ENCODE assay signal across 12 mouse cellular contexts in the genomic region with DNA sequence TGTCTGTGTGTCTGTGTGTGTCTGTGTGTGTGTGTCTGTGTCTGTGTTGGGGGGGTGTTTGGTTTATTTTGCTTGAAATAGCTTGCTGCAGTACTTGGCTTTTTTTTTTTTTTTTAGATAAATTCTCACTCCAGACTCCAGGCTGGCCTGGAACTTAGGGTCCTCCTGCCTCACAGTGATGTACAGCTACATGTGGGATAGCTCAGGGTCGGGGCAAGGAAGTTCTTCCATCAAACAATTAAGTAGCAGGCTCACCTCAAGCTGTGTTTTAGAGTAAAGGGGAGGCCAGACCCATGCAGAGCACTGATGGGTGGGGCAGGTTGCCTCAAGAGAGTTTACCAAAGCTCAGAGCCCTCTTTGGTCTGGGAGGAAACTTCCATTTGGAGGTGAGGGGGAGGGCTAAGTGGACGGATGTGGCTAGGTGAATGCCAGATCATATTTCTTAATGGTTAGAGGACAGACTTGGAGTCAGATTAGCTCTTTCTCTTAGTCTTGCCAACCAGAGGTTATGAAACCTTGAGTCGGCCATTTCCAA. TPM values are rescaled to one million over a fixed set of nuclear protein-coding genes. Genes with fewer than 3 reads are reported as not detected.
DNase-seq lines count a peak whose midpoint lies in the region; ATAC-seq and TF ChIP-seq lines count a peak whose summit lies in the region.
"Had no signal": no experiment of that assay in that cellular context is flagged by ENCODE, and none has a peak within 500 bp of the region (broad histone marks: within the 10 kb centered on the region; RNA-seq: fewer than 3 reads in every experiment).

No protein-coding gene starts in this region.

- H3K27ac ChIP-seq in embryonic facial prominence, embryonic 11.5 days (replicated peaks; ENCODE audit: low read depth, low read length) = no peak overlapping the region
- no peak overlapping the region for H3K27ac ChIP-seq in embryonic facial prominence, embryonic 10.5 days (replicated peaks)
- H3K27ac ChIP-seq in kidney, postnatal 0 days = no peak overlapping the region
- no peak overlapping the region for H3K27ac ChIP-seq in kidney, embryonic 15.5 days
- no peak overlapping the region for H3K27ac ChIP-seq in midbrain, embryonic 16.5 days (ENCODE audit: low read length)
- no peak overlapping the region for H3K27ac ChIP-seq in midbrain, embryonic 14.5 days (replicated peaks; ENCODE audit: low read depth, low read length)
- H3K27ac ChIP-seq: heart, embryonic 10.5 days; liver, embryonic 12.5 days; macrophage had no signal

- H3K27me3 ChIP-seq in embryonic facial prominence, embryonic 11.5 days (ENCODE audit: control insufficient read depth, insufficient read depth, low read length) = no peaks in the 10 kb centered on the region
- peaks cover 10% of the 10 kb centered on the region for H3K27me3 ChIP-seq in embryonic facial prominence, embryonic 10.5 days (replicated peaks; ENCODE audit: low read depth, poor library complexity, severe bottlenecking)
- no peaks in the 10 kb centered on the region for H3K27me3 ChIP-seq in kidney, postnatal 0 days (ENCODE audit: insufficient read depth, low read length)
- peaks cover 51% of the 10 kb centered on the region for H3K27me3 ChIP-seq in kidney, embryonic 15.5 days
- H3K27me3 ChIP-seq in midbrain, embryonic 16.5 days (ENCODE audit: control insufficient read depth, insufficient read depth, low read depth, low read length) = no peaks in the 10 kb centered on the region
- no peaks in the 10 kb centered on the region for H3K27me3 ChIP-seq in midbrain, embryonic 14.5 days (ENCODE audit: control insufficient read depth, insufficient read depth, low read length)

- peaks cover 2% of the 10 kb centered on the region; the same call in 1 of the 2 replicates for H3K4me1 ChIP-seq in embryonic facial prominence, embryonic 11.5 days (ENCODE audit: control insufficient read depth, insufficient read depth, low read length)
- H3K4me1 ChIP-seq in embryonic facial prominence, embryonic 10.5 days = peaks cover 42% of the 10 kb centered on the region
- H3K4me1 ChIP-seq in kidney, postnatal 0 days (replicated peaks; ENCODE audit: insufficient read depth, low read length) = no peaks in the 10 kb centered on the region
- peaks cover 9% of the 10 kb centered on the region for H3K4me1 ChIP-seq in kidney, embryonic 15.5 days
- H3K4me1 ChIP-seq in midbrain, embryonic 16.5 days (ENCODE audit: control insufficient read depth, insufficient read depth, low read length) = no peaks in the 10 kb centered on the region; the same call in 1 of the 2 replicates
- no peaks in the 10 kb centered on the region for H3K4me1 ChIP-seq in midbrain, embryonic 14.5 days (ENCODE audit: control insufficient read depth, insufficient read depth, low read length)

- DNase-seq in embryonic facial prominence, embryonic 11.5 days (ENCODE audit: low spot score) = no peak
- no peak for DNase-seq in embryonic facial prominence, embryonic 10.5 days (ENCODE audit: low spot score)
- no peak for DNase-seq in kidney, postnatal 0 days (ENCODE audit: low spot score)
- no peak for DNase-seq in midbrain, embryonic 14.5 days
- no peak for DNase-seq in embryo, embryonic 11 days

- 52% methylated on average over 3 of the region's 3 CpGs for WGBS in embryonic facial prominence, embryonic 11.5 days
- 49% methylated on average over 3 of the region's 3 CpGs for WGBS in embryonic facial prominence, embryonic 10.5 days
- 39% methylated on average over 3 of the region's 3 CpGs for WGBS in kidney, postnatal 0 days
- 47% methylated on average over 3 of the region's 3 CpGs for WGBS in kidney, embryonic 15.5 days
- 73% methylated on average over 3 of the region's 3 CpGs for WGBS in midbrain, embryonic 16.5 days
- WGBS in midbrain, embryonic 14.5 days = 66% methylated on average over 3 of the region's 3 CpGs

- no peak overlapping the region for H3K4me3 ChIP-seq in embryonic facial prominence, embryonic 11.5 days (ENCODE audit: low read depth, low read length)
- H3K4me3 ChIP-seq in embryonic facial prominence, embryonic 10.5 days = no peak overlapping the region
- H3K4me3 ChIP-seq in kidney, postnatal 0 days (replicated peaks; ENCODE audit: low read depth, low read length) = no peak overlapping the region
- H3K4me3 ChIP-seq in kidney, embryonic 15.5 days (replicated peaks) = no peak overlapping the region
- no peak overlapping the region for H3K4me3 ChIP-seq in midbrain, embryonic 16.5 days (ENCODE audit: low read depth, low read length)
- H3K4me3 ChIP-seq in midbrain, embryonic 14.5 days (replicated peaks; ENCODE audit: low read depth, low read length) = no peak overlapping the region
- H3K4me3 ChIP-seq: erythroblast, embryonic 14.5 days; liver, embryonic 12.5 days had no signal

- no peak overlapping the region for H3K4me2 ChIP-seq in embryonic facial prominence, embryonic 11.5 days (ENCODE audit: low read depth, low read length)
- no peak overlapping the region for H3K4me2 ChIP-seq in kidney, postnatal 0 days (ENCODE audit: low read length)
- no peak overlapping the region for H3K4me2 ChIP-seq in kidney, embryonic 15.5 days
- H3K4me2 ChIP-seq in midbrain, embryonic 16.5 days (ENCODE audit: low read length) = no peak overlapping the region
- H3K4me2 ChIP-seq in midbrain, embryonic 14.5 days (ENCODE audit: low read length) = no peak overlapping the region

- H3K9ac ChIP-seq in embryonic facial prominence, embryonic 11.5 days (replicated peaks; ENCODE audit: low read length) = no peak overlapping the region
- no peak overlapping the region for H3K9ac ChIP-seq in kidney, postnatal 0 days (ENCODE audit: low read depth, low read length)
- no peak overlapping the region for H3K9ac ChIP-seq in kidney, embryonic 15.5 days
- no peak overlapping the region for H3K9ac ChIP-seq in midbrain, embryonic 16.5 days (ENCODE audit: low read depth, low read length)
- H3K9ac ChIP-seq in midbrain, embryonic 14.5 days (replicated peaks; ENCODE audit: low read length) = no peak overlapping the region

- H3K36me3 ChIP-seq in embryonic facial prominence, embryonic 11.5 days (replicated peaks; ENCODE audit: control insufficient read depth, insufficient read depth, low read depth, low read length) = no peaks in the 10 kb centered on the region
- H3K36me3 ChIP-seq in embryonic facial prominence, embryonic 10.5 days (replicated peaks) = no peaks in the 10 kb centered on the region
- no peaks in the 10 kb centered on the region for H3K36me3 ChIP-seq in kidney, postnatal 0 days (ENCODE audit: insufficient read depth, low read length)
- H3K36me3 ChIP-seq in kidney, embryonic 15.5 days = no peaks in the 10 kb centered on the region
- H3K36me3 ChIP-seq in midbrain, embryonic 16.5 days (ENCODE audit: control insufficient read depth, insufficient read depth, low read length) = no peaks in the 10 kb centered on the region
- H3K36me3 ChIP-seq in midbrain, embryonic 14.5 days (ENCODE audit: control insufficient read depth, insufficient read depth, low read length) = no peaks in the 10 kb centered on the region
- H3K36me3 ChIP-seq: G1E; heart, embryonic 10.5 days; liver, embryonic 12.5 days had no signal

- no peak for TF ChIP-seq CTCF in kidney, postnatal 0 days (IDR thresholded peaks at IDR 0.05; ENCODE audit: low read depth)

- 0 out of 2 replicates have a peak, but pooled peaks have one; percentile 24 for ATAC-seq in embryonic facial prominence, embryonic 11.5 days (replicated peaks; ENCODE audit: insufficient number of reproducible peaks, low FRiP score, low TSS enrichment, low read depth)
- ATAC-seq in kidney, postnatal 0 days (replicated peaks; ENCODE audit: low FRiP score, low read depth) = 0 out of 2 replicates have a peak, but pooled peaks have one; percentile 33
- ATAC-seq in kidney, embryonic 15.5 days (replicated peaks; ENCODE audit: low FRiP score) = no peak
- peak; percentile 41 for ATAC-seq in midbrain, embryonic 16.5 days
- no peak for ATAC-seq in midbrain, embryonic 14.5 days (ENCODE audit: low FRiP score, low TSS enrichment)

- no peaks in the 10 kb centered on the region for H3K9me3 ChIP-seq in embryonic facial prominence, embryonic 11.5 days (replicated peaks; ENCODE audit: control insufficient read depth, low read length)
- no peaks in the 10 kb centered on the region for H3K9me3 ChIP-seq in embryonic facial prominence, embryonic 10.5 days
- H3K9me3 ChIP-seq in kidney, postnatal 0 days (replicated peaks; ENCODE audit: low read length) = no peaks in the 10 kb centered on the region
- H3K9me3 ChIP-seq in kidney, embryonic 15.5 days (replicated peaks) = no peaks in the 10 kb centered on the region
- H3K9me3 ChIP-seq in midbrain, embryonic 16.5 days (replicated peaks; ENCODE audit: control insufficient read depth, low read length, poor library complexity, severe bottlenecking) = no peaks in the 10 kb centered on the region
- no peaks in the 10 kb centered on the region for H3K9me3 ChIP-seq in midbrain, embryonic 14.5 days (ENCODE audit: control insufficient read depth, low read length)
- H3K9me3 ChIP-seq: G1E; heart, embryonic 10.5 days; liver, embryonic 12.5 days had no signal

RNA-seq across cellular contexts. Expression of a gene that starts 24.3 kb away (rescaled TPM):
- polyA plus RNA-seq in embryonic facial prominence, embryonic 11.5 days (2014; fragmentation: Nextera tagmentation; extraction: Ambion mirVana) = 19.0 and 20.6 TPM in 2 replicates
- 21.0 and 21.6 TPM in 2 replicates for polyA plus RNA-seq in embryonic facial prominence, embryonic 10.5 days (2016; fragmentation: Nextera tagmentation; extraction: Ambion mirVana)
- polyA plus RNA-seq in kidney, postnatal 0 days (2015; fragmentation: Nextera tagmentation; extraction: Ambion mirVana) = 12.7 and 12.8 TPM in 2 replicates
- 15.6 and 17.2 TPM in 2 replicates for polyA plus RNA-seq in kidney, embryonic 15.5 days (2015; fragmentation: Nextera tagmentation; extraction: Ambion mirVana)
- polyA plus RNA-seq in midbrain, embryonic 16.5 days (2015; fragmentation: Nextera tagmentation; extraction: Ambion mirVana) = 5.7 and 6.5 TPM in 2 replicates
- 9.1 and 10.3 TPM in 2 replicates for polyA plus RNA-seq in midbrain, embryonic 14.5 days (2014; fragmentation: Nextera tagmentation; extraction: Ambion mirVana)

Comparison
In these comparisons a context has a peak if more than half of its experiments do, and no peak if none do; other contexts are left out.
1. ATAC-seq: peak in embryonic facial prominence, embryonic 11.5 days (single experiment), kidney, postnatal 0 days (single experiment) and midbrain, embryonic 16.5 days (single experiment); none in kidney, embryonic 15.5 days (single experiment) and midbrain, embryonic 14.5 days (single experiment).